Mouse (Mus musculus) c-Kit-positive CD71-positive TER-119-negative erythroid progenitor cells, embryonic 14.5 days (primary cell): ENCODE data around the gene Csrp3.

Experiments
- DNase-seq: peaks from one replicate; pipeline ENCODE4 v3.0.0-alpha.2; 2013; ENCODE audit warnings: low read depth

Csrp3 gene

GRCm38 (mm10) chr7:48867576-48867975 is 19.7 kb upstream of the Csrp3 start:
- DNase-seq: no peak

- no peak for DNase-seq
Measured at GRCm38 (mm10) chr7:48864671-48865458, 17.0 kb upstream of the Csrp3 start.

GRCm38 (mm10) chr7:48864199-48864598 is 16.4 kb upstream of the Csrp3 start:
- no peak for DNase-seq

- DNase-seq: no peak
Measured at GRCm38 (mm10) chr7:48861796-48862195, 14.0 kb upstream of the Csrp3 start.

- no peak for DNase-seq
Measured at GRCm38 (mm10) chr7:48860948-48861347, 13.1 kb upstream of the Csrp3 start.

GRCm38 (mm10) chr7:48859362-48859761 is 11.5 kb upstream of the Csrp3 start:
- no peak for DNase-seq

GRCm38 (mm10) chr7:48858257-48858656 is 10.4 kb upstream of the Csrp3 start:
- DNase-seq: no peak

- DNase-seq: no peak
Measured at GRCm38 (mm10) chr7:48855461-48855860, 7.6 kb upstream of the Csrp3 start.

GRCm38 (mm10) chr7:48853496-48853895 is 5.7 kb upstream of the Csrp3 start:
- no peak for DNase-seq

- DNase-seq: no peak
Measured at GRCm38 (mm10) chr7:48851529-48852104, 3.8 kb upstream of the Csrp3 start.

- DNase-seq: no peak
Measured at GRCm38 (mm10) chr7:48846755-48847154, 1.1 kb downstream of the Csrp3 start.

- no peak for DNase-seq
Measured at GRCm38 (mm10) chr7:48845213-48845973, 2.4 kb downstream of the Csrp3 start.

- no peak for DNase-seq
Measured at GRCm38 (mm10) chr7:48843541-48843940, 4.3 kb downstream of the Csrp3 start.

- no peak for DNase-seq
Measured at GRCm38 (mm10) chr7:48842353-48842752, 5.5 kb downstream of the Csrp3 start.

- no peak for DNase-seq
Measured at GRCm38 (mm10) chr7:48841538-48841937, 6.3 kb downstream of the Csrp3 start.

GRCm38 (mm10) chr7:48840545-48840944 is 7.3 kb downstream of the Csrp3 start:
- no peak for DNase-seq

GRCm38 (mm10) chr7:48838434-48838833 is 9.4 kb downstream of the Csrp3 start:
- DNase-seq: no peak

GRCm38 (mm10) chr7:48836949-48837348 is 10.9 kb downstream of the Csrp3 start:
- no peak for DNase-seq

- no peak for DNase-seq
Measured at GRCm38 (mm10) chr7:48834989-48835626, 12.7 kb downstream of the Csrp3 start.

GRCm38 (mm10) chr7:48834371-48834970 is 13.4 kb downstream of the Csrp3 start:
- DNase-seq: no peak

- no peak for DNase-seq
Measured at GRCm38 (mm10) chr7:48832735-48833134, 15.1 kb downstream of the Csrp3 start.

- DNase-seq: no peak
Measured at GRCm38 (mm10) chr7:48830395-48830794, 17.4 kb downstream of the Csrp3 start.
